Mouse (Mus musculus): ENCODE measurements around the gene Platr17. TPM values are rescaled to one million over a fixed set of nuclear protein-coding genes. Genes with fewer than 3 reads are reported as not detected.

Gene Platr17
- not detected in 2 replicates for polyA plus RNA-seq (2012; rRNA removed)

DNA sequence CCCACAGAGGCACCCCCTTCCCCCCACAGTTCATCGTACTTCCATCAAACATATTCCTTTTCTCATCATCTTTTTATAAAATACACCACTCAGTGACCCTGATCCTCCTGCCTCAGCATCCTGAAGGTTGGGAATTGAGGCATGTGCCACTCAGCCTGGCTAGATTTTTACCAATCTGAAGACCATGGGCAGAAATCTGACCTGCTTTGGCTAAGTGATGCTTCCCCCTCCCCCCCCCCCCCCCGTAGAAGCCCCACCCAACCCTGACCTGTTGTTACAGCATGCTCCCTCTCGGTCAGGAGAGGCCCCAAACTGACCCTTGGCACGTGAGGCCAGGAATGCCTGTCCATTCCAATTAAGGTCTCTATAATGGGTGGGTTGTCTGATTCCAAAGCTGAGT, at the start of gene Platr17:
Platr17 (plus strand) TSS at position 301 of the 400 bp plus-strand sequence.

DNA sequence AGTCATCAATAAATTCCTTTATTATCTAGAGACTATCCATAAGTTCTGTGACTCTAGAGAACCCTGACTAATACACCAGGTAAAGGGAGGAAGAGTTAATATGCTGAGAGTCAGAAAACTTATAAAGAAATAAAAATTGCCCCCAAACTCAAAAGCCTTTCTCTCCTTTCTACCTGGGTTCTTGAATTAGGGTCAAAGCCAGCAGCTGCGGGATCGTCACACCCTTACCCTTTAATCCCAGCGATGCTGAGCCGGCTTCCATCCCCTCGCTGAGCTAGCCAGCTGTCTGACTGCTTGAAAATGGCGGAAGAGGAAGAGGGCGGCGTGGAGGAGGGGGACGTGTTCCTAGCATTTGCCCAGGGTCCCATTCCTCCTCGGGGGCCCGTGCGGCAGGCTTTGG, 31.4 kb upstream of the Platr17 start, which contains the start of gene Gm7029:
Gm7029 (plus strand) TSS at position 301 of the 400 bp plus-strand sequence.

DNA sequence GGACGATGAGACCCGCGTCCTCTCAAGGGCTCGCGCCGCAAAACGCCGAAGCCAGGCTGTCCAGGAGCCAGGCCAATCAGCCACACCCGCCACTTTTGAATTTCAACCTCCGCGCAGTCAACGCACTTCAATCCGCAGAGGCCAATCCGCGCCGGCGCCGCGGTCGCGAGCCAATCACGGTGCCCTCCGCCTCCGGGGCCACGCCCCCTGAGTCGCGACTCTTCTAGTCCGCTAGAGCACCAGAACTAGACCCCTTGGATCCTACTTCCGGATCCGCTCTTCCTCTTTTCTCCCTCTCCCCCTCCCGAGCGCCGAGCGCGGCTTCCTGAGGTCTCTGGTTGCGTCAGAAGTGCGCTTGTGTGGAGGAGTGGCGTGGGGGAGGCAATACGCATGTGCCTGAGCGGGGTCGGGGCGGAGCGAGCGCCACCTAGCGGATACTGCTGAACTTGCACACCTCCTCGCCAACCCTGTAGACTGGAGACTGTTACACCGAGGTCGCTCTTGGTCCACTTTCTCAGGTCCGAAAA, 14.3 kb upstream of the Platr17 start, which contains the start of gene Kifc1:
Kifc1 (minus strand) TSS at position 129 of the 527 bp plus-strand sequence.

DNA sequence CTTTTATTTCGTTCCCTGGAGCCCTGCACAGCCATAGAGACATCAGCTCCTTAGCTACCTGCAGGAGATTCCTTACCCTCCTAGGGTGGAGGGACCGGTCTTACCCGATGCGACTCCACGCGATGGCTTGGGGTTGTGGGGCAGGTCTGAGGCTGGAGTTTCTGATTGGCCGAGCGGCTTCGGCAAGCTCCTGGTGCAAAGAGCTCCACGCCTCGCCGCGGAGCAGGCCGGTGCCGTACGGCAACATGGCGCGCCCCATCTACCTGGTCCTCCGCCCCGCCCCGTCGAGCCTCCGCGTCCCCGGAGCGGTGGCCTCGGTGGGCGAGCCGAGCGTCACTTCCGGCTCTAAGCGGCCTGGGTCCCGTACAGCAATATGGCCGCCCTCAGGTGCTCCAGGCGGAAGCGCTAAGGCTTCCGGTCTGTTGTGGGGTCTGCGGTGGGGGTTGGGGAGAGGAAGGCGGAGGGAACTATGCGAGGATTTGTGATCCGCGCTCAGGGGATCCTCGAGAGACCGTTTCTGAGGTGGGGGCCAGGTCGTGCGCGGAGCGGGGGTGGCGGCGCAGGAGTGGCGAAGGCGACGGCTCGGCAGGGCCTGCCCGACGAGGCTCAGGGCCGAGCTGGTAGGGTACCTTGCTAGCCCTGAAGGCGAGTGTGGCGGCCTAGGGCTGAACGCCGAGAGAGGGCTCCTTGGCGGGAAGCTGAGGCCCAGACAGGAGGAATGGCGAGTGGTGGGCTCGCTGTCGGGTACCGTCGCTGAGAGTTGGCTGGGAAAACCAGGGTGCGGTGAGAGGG, 4.3 kb downstream of the Platr17 start, which contains the start of gene Daxx:
Daxx (plus strand) TSS at position 338 of the 792 bp plus-strand sequence.

DNA sequence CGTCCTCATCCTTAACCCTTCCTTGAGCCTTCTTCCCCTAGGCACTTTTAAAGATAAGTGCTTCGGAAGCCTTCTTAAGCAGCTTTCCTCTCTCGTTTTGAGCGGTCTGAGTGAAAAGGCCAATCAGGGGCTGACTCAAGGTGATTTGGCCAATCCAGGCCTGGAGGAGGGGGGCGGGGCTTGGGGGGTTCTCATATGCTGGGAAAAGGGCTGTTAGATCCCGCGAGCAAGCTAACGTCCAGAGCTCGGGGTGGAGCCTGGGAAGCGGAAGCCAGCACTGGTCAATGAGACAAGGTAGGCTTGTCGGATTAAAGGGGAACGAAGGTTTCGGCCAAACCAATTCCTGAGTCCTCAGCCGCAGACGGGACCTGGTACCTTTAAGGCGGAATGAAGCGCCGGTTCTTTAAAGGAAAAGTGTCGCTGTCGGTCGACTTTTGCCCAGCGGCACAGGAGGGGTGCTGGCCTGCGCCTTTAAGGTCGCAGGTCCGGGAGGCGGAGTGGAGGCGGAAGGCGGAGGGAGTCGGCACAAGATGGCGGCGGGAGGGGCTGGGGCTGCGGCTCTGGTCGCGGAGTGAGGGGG, 10.8 kb downstream of the Platr17 start, which contains the start of the genes Tapbp and Zbtb22:
Tapbp (plus strand) TSS at position 229 of the 580 bp plus-strand sequence.
Zbtb22 (plus strand) TSS at position 234 of the 580 bp plus-strand sequence.

DNA sequence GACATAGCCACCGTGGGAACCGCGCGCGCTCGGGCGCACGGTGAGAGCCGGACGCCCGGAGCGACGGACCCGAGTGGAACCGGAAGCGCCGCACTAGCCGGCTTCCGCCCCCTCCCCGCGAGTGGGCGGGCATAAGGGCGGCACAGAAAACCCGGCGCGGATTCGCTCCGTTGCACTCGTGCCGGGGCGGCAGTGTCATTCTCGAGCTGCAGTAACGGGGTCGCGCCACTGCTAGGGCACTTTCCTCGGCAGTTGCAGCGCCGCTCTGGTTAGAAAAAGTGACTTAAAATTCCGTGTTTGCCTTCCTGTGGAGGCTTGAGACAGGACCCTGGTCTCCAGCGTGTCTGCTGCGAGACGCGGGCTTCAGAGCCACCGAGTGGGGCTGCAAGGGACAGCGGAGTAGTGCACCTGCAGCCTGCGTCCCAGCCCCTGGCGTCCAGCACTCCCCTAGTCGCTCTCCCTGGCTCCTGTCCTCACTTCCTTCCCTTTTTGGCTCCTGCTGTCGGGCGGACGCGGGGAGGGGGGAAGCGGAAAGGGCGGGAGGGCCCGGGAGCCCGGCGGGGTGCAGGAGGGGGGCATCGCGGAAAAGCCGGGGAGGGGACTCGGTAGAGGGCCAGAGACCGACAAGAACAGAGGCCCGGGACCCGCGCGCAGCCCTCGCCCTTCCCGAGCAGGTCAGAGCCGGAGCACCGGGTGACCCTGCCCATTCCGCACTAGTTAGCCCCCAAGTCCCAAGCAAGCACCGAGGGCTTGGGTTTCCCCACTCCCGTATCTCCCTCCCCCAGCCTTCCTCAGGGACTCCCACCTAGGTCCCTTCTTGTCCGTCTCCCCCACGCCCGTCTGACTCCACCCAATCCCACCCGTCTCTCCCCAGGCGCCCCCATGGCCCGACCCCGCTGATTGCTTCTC, 24.7 kb downstream of the Platr17 start, which contains the start of gene Rgl2:
Rgl2 (plus strand) TSS at position 173 of the 909 bp plus-strand sequence.

DNA sequence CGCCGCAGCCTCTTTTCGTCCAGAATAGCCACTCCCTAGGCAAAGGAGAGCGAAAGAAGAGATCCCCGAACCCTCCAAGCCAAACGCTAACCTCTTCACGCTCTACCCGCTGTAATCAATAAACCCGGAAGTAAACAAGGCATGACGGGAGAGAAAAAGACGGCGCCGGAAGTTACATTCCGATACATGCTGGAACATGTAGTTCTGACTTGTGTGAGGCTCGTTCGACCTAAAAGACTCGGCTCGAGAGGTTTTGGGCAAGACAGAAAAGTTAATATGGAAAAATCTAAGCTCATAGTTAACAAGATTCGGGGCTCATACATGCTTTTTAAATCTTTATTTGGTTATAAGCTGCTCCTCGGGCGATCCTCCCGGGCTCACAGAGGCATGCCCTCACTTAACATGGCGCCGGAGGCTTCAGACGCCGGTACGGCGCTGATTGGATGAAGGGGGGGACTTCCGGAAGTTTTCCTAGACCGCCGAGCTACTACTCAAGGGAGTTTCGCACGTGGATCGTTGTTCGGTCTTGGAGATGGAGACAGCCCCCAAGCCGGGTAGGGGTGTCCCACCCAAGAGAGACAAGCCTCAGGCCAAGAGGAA, 35.4 kb downstream of the Platr17 start, which contains the start of the genes Pfdn6 and Wdr46:
Pfdn6 (minus strand) TSS at position 138 of the 600 bp plus-strand sequence.
Wdr46 (plus strand) TSS at position 455 of the 600 bp plus-strand sequence.

DNA sequence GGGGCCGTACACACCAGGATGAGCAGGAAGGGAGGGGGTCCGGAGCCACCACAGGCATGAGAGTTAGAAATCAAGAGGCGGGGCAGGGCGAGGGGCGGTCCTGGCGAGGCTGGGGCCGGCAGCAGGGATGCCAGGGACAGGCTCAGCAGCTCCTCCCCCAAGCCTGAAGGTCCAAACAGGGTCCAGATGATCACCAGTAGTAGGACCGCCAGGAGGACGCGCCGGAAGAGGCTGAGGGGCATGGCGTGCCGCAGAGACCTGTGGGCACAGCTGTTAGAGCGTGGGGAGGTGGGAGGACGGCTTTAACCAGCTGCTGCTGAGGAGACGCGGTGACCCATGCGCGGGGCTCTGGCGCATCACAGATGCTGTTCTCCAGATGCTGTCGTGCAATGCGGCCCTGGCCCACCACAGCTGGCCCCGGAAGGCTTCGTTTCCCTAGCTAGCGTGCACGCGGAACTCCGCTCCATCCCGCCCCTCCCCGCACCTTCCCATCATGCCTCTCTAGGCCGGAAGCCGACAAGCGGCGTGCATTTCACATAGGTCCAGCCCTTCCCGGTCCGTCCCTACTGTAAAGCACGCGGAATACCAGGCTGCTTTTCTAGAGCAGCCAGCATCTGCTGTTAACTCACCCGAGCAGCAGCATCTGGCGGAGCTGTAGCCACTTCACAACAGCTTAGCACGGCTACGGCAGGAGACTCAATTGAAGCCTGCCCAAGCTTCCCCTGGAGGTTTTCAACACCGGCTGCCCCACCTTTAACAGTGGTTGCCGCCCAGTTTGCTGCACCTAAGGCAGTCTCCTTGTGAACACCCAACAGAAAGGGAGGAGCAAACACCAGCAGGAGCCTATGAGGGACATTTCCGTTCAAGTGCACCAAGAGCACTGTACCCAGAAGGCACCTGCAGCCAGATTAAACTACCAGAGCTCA, 46.3 kb downstream of the Platr17 start, which contains the start of gene B3galt4:
B3galt4 (minus strand) TSS at position 468 of the 926 bp plus-strand sequence.

DNA sequence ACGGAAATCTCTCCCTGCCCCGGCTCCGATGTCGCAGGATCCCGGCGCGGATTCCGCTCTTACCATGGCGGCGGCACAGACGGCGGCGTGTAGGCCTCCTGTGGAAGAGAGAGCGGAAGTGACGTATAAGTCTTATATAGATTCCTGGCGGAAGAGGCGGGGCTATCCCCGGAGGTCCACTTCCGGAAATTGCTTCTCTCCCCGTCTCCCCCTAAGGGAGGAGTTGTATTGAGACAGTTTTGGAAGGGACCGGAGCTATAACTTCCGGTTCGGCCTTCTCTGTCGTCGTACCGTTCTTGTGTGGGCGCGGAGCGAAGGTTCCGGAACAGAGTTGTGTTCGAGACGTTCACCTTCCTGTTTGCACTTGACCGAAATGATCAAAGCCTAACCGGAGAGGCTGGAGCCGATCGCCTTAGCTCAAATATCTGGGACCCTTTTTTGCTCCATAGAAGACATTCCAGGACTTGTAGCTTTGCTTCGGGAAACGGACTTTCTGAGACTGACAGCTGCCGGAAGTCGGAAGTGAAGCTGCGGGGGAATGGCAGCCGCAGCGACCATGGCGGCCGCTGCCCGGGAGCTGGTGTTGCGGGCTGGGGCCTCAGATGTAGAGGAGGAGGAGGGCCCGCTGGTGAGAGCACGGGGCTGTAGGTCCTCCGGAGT, 50.8 kb downstream of the Platr17 start, which contains the start of the genes Vps52 and Rps18:
Vps52 (plus strand) TSS at position 258 of the 660 bp plus-strand sequence.
Rps18 (minus strand) TSS at position 447 of the 660 bp plus-strand sequence.

Other genes with a start within 250 kb of the Platr17 start
- gene Hnrnpm, start 218.3 kb upstream of the Platr17 start, polyA plus RNA-seq (2012; rRNA removed), result 78.7 and 84.2 TPM in 2 replicates
- gene March2, start 186.5 kb upstream of the Platr17 start, polyA plus RNA-seq (2012; rRNA removed), result 85.9 and 104 TPM in 2 replicates
- gene Rab11b, start 144.6 kb upstream of the Platr17 start, polyA plus RNA-seq (2012; rRNA removed), result 299 and 329 TPM in 2 replicates
- 5.4 and 9.5 TPM in 2 replicates for gene Angptl4, start 123.3 kb upstream of the Platr17 start, polyA plus RNA-seq (2012; rRNA removed)
- 30.2 and 34.8 TPM in 2 replicates for gene Kank3, start 94.6 kb upstream of the Platr17 start, polyA plus RNA-seq (2012; rRNA removed)
- 815 and 940 TPM in 2 replicates for gene Rps28, start 80.6 kb upstream of the Platr17 start, polyA plus RNA-seq (2012; rRNA removed)
- 580 and 659 TPM in 2 replicates for gene Ndufa7, start 80.6 kb upstream of the Platr17 start, polyA plus RNA-seq (2012; rRNA removed)
- 61.8 and 108 TPM in 2 replicates for gene Cd320, start 62.0 kb upstream of the Platr17 start, polyA plus RNA-seq (2012; rRNA removed)
- not detected in 2 replicates for gene Gm7029, start 31.3 kb upstream of the Platr17 start, polyA plus RNA-seq (2012; rRNA removed)
- 12.1 and 12.9 TPM in 2 replicates for gene Kifc1, start 14.5 kb upstream of the Platr17 start, polyA plus RNA-seq (2012; rRNA removed)
- gene Daxx, start 4.3 kb downstream of the Platr17 start, polyA plus RNA-seq (2012; rRNA removed), result 32.6 and 36.6 TPM in 2 replicates
- gene Tapbp, start 10.8 kb downstream of the Platr17 start, polyA plus RNA-seq (2012; rRNA removed), result 244 and 249 TPM in 2 replicates
- 97.9 and 111 TPM in 2 replicates for gene Zbtb22, start 10.8 kb downstream of the Platr17 start, polyA plus RNA-seq (2012; rRNA removed)
- gene Rgl2, start 24.4 kb downstream of the Platr17 start, polyA plus RNA-seq (2012; rRNA removed), result 131 and 156 TPM in 2 replicates
- gene Pfdn6, start 35.2 kb downstream of the Platr17 start, polyA plus RNA-seq (2012; rRNA removed), result 18.8 and 21.1 TPM in 2 replicates
- gene Wdr46, start 35.5 kb downstream of the Platr17 start, polyA plus RNA-seq (2012; rRNA removed), result 15.9 and 18.7 TPM in 2 replicates
- 24.6 and 27.7 TPM in 2 replicates for gene B3galt4, start 46.4 kb downstream of the Platr17 start, polyA plus RNA-seq (2012; rRNA removed)
- 54.1 and 71.0 TPM in 2 replicates for gene Vps52, start 50.7 kb downstream of the Platr17 start, polyA plus RNA-seq (2012; rRNA removed)
- 366 and 518 TPM in 2 replicates for gene Rps18, start 50.9 kb downstream of the Platr17 start, polyA plus RNA-seq (2012; rRNA removed)
- gene H2-K1, start 95.2 kb downstream of the Platr17 start, polyA plus RNA-seq (2012; rRNA removed), result 2,709 and 3,111 TPM in 2 replicates
- 80.0 and 97.6 TPM in 2 replicates for gene Ring1, start 119.5 kb downstream of the Platr17 start, polyA plus RNA-seq (2012; rRNA removed)
- gene H2-Ke6, start 122.9 kb downstream of the Platr17 start, polyA plus RNA-seq (2012; rRNA removed), result 114 and 160 TPM in 2 replicates
- gene Slc39a7, start 126.5 kb downstream of the Platr17 start, polyA plus RNA-seq (2012; rRNA removed), result 206 and 248 TPM in 2 replicates
- gene Rxrb, start 126.7 kb downstream of the Platr17 start, polyA plus RNA-seq (2012; rRNA removed), result 83.2 and 89.6 TPM in 2 replicates
- gene Col11a2, start 134.3 kb downstream of the Platr17 start, polyA plus RNA-seq (2012; rRNA removed), result 1.3 and 1.8 TPM in 2 replicates
- gene H2-Oa, start 187.2 kb downstream of the Platr17 start, polyA plus RNA-seq (2012; rRNA removed), result 8.8 and 10.4 TPM in 2 replicates
- gene H2-DMa, start 214.4 kb downstream of the Platr17 start, polyA plus RNA-seq (2012; rRNA removed), result 33.6 and 41.0 TPM in 2 replicates
- 82.1 and 90.7 TPM in 2 replicates for gene Brd2, start 217.5 kb downstream of the Platr17 start, polyA plus RNA-seq (2012; rRNA removed)
- gene H2-DMb2, start 238.2 kb downstream of the Platr17 start, polyA plus RNA-seq (2012; rRNA removed), result 18.1 and 19.6 TPM in 2 replicates
- 38.9 and 63.4 TPM in 2 replicates for gene H2-DMb1, start 247.9 kb downstream of the Platr17 start, polyA plus RNA-seq (2012; rRNA removed)

Data from colon, adult 2 months (tissue).